Comparison of ENCODE assay signal across 9 mouse cellular contexts in the genomic region with DNA sequence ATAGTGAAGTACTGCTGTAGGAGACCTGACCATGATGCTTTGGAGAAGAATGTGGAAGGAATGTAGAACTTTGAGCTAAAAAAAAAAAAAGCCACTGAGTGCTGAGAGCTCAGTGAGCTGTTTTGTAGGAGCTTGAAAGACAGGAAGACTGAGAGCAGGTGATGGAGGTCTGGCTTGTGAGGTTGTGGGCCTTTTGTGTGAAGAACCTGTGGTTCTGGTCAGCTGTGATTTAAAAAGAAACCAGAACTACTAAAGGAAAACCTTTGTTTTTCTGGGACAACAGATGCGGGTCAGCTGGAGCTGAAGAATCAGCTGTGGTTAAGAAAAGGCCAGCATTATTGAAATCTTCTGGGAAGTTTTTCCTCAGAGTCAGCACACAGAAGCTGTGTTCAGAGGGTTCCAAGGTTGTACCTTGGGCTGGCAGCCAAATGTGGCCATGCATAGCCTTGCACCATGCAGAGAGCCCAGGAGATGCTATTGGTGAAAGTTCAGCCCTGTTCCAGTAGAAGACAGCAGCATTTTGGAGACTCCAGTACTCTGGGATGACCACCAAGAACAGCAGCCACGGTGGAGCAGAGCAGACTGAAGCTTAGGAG. TPM values are rescaled to one million over a fixed set of nuclear protein-coding genes. Genes with fewer than 3 reads are reported as not detected.
A peak's percentile ranks its signal among the peaks of the same experiment; 100 is the strongest.
DNase-seq lines count a peak whose midpoint lies in the region.
"Had no signal": no experiment of that assay in that cellular context is flagged by ENCODE, and none has a peak within 500 bp of the region (broad histone marks: within the 10 kb centered on the region; RNA-seq: fewer than 3 reads in every experiment).

No protein-coding gene starts in this region.

- peak; percentile 39 to 46 for DNase-seq in cerebellum, postnatal 36 days
- DNase-seq in cerebellum, adult 9-10 months, result no peak
- peak; percentile 87 for DNase-seq in NIH3T3 (ENCODE audit: low read depth)
- DNase-seq in adrenal gland, postnatal 25 days, result peak; percentile 82
- DNase-seq in kidney, postnatal 4 days, result peak; percentile 32 to 59
- no peak for DNase-seq in gastrocnemius, adult 18-20 months (ENCODE audit: low spot score)
- DNase-seq in thymus, postnatal 36 days, result no peak
- DNase-seq: layer of hippocampus, postnatal 36 days; lung, postnatal 36 days had no signal

RNA-seq across cellular contexts. Expression of a gene that starts 23.6 kb away (rescaled TPM):
- 17.6 and 28.2 TPM in 2 replicates for total RNA-seq in adrenal gland, postnatal 25 days (2021)
- 10 to 100 TPM; 14.1 to 15.4 TPM for total RNA-seq in gastrocnemius, adult 18-20 months (2021)

RNA-seq across cellular contexts. Expression of a gene that starts 23.6 kb away (rescaled TPM):
- 15.5 and 19.6 TPM in 2 replicates for total RNA-seq in adrenal gland, postnatal 25 days (2021)
- 1 to 10 TPM; 6.0 to 8.5 TPM for total RNA-seq in gastrocnemius, adult 18-20 months (2021)

Comparison
In these comparisons a context has a peak if more than half of its experiments do, and no peak if none do; other contexts are left out.
1. DNase-seq: peak in cerebellum, postnatal 36 days (2 of 2), NIH3T3 (single experiment), adrenal gland, postnatal 25 days (single experiment) and kidney, postnatal 4 days (2 of 2); none in cerebellum, adult 9-10 months (single experiment), gastrocnemius, adult 18-20 months (single experiment) and thymus, postnatal 36 days (0 of 2).